Mouse (Mus musculus): ENCODE measurements around the gene Rpl19.

Gene Rpl19

DNA sequence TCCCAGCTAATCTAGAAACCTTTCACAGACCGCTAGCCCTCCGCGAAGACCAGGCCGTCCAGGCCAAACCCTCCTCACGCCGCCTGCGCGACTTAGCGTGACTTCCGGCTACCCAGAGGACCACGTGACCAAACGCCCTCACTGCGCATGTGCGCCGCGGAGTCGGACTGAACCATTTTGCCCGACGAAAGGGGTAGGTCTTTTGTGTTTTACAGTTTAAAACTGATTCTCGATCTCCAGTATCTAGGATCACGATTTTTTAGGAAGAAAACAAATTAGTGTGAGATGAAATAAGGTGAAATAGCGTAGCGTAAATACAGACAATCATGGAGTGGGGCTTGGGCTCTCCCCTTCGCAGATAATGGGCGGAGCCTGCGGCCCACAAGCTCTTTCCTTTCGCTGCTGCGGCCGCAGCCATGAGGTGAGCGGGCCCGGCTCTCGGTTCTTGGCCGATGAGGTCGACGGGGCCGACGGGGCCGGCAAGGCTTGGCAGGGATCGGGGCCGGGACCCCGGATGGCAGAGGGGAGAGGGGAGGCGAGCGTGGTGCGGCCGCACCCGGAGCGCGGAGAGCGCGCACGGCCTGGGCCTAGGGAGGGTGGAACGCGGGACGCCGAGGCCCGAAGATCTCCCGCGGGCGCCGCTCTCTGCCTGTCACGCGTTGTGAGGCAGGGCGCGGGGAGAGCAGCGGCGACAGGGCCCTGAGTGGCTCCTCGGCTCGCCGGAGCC lies at the start of gene Rpl19:
TSS of gene Rpl19 (plus strand) at position 141 of the 727 bp plus-strand sequence.
- DNase-seq (ENCODE audit: low spot score in 2 of 2): peak; percentile 89 to 94

DNA sequence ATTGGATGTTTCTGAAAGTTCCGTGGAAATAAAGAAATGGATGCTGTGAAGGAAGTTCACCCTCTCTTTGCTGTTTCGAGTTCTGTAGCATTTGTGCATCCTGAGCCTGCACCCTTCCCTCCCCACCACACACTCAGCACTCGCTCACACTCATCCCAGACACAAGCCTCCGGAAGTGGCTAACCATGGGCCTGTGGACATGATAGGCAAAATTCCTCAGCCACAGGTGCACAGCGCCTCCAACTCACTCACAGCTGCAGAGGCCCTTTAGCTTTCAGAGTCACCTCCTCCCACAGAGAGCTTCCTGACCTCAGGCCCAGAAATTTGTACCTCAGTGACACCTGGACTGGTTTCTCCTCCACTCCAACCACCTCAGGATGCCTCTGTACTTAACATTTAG lies 48.7 kb upstream of the Rpl19 start:
- no peak for DNase-seq (ENCODE audit: low spot score in 2 of 2)

DNA sequence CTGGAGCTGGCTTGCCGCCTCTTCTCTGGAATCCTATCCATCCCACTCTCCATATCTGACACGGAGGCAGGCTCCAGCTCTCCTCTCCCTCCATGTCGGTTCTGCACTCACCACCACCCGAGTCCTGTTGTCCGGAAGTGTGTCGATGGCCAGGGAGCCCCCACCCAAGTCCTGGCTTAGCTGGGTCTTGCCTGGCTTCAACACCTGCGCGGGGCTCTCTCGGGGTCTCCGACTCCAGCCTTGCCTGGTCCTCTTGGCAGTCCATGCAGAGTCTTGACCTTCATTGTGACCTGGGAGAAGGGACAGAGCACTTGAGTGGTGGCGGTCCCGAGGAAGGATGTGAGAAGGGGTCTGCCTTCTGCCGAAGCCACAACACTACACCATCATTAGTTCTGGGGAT lies 48.1 kb upstream of the Rpl19 start:
- DNase-seq (ENCODE audit: low spot score in 2 of 2): no peak

DNA sequence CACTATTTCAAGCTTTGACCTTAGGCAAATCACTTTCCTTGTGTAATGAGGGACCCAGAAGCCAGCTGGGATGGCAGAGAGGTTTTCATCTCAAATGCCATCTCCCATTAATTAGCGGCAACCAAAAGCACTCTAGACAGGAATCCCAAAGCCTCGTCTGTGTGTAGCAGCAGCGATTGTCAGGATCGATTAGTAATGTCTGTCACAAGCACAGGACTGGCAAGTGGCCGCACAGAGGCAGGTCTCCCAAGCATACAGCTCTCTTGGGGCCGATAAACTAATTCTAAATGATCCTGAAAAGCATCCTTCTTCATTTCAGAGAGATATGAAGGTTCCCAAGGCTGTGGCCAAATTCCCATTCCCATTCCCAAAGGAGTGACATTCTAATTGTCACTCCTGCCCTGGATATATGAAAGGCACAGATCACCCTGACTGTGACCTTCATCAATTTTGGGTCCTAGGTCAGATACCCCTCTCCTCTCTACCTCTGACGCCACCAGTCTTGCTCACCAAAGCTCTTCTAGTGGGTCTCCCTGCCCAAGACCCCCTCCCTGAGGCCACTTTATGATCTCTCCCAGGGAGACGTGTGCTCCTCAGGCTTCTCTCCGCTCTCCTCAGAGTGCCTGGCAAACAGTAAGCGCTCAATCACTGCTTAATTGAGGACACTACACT lies 46.5 kb upstream of the Rpl19 start:
- no peak for DNase-seq (ENCODE audit: low spot score in 2 of 2)

DNA sequence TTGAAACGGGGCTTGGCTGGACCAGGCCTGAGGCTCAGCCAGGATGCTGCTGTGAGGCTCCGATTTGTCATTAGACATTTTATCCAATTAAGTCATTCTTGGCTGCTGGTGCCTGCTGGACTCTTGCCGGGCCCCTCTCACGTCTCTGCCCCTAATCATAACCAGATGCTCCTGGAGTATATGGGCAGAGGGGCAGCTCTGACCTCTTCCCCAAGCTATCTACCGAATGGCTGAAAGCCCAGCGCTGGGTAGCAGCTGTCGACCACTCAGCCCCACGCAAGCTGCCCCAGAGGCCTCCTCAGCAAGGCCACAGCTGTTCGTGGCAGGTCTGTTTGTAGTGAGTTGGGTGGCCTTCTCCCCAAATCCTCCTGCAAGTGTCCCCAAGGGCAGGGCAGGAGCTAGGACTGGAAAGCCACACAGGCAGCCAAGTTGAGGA lies 46.0 kb upstream of the Rpl19 start:
- peak in 1 of 2 experiments; percentile 48 for DNase-seq (ENCODE audit: low spot score in 2 of 2)

DNA sequence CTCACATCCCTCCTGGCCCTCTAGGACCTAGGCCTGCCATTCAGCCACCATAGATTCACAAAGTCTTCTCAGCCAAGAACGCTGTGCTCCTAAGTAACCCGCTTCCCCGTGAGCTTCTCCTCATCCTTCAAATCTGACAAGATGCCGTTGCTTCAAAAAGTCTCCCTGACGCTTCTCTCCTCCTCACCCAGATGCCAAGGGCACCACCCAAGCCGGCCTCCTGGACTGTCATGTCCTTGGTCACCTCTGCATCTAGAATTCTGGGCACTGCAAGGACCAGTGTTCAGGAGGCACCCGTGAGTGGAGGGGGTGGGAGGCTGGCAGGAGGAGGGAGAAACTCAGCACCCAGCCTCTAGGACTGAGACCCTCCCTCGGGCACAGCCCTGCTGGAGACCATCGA lies 43.8 kb upstream of the Rpl19 start:
- DNase-seq (ENCODE audit: low spot score in 2 of 2): no peak

DNA sequence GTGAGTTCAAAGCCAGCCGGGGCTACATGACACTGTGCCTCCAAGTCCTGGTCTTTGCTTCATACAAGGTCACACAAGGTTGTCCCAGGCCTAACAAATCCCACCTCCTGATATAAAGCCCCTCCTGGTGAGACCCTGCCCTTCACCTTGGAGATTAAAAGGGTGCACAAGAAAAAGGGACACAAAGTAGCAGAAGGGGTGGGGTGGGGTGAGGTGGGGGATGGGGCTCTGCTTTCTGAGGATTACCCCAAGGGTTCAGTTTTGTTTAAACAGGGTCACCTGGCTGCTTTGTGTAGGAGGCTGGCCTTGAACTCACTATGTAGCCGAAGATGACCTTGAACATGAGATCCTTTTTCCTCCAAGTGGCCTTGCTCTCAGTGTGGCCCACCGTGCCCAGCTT lies 43.0 kb upstream of the Rpl19 start:
- no peak for DNase-seq (ENCODE audit: low spot score in 2 of 2)

DNA sequence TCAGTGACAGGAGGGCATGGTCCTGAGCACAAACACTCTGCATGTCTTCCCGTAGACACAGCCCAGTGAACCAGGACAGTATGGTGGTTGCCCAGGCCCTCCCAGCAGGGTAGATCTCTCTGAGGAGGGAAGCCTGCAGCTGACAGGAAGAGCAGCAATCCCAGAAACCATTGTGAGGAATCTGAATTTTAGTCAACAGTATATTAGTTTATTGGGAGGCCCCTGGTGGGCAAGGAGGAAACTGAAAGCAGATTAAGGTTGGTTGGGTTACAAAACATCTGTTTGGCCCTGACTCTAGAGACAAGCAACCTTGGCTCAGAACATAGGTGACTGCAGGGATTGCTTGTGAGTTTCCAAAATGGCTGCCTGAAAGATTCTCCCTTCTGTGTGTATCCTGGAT lies 42.5 kb upstream of the Rpl19 start:
- DNase-seq (ENCODE audit: low spot score in 2 of 2): no peak

DNA sequence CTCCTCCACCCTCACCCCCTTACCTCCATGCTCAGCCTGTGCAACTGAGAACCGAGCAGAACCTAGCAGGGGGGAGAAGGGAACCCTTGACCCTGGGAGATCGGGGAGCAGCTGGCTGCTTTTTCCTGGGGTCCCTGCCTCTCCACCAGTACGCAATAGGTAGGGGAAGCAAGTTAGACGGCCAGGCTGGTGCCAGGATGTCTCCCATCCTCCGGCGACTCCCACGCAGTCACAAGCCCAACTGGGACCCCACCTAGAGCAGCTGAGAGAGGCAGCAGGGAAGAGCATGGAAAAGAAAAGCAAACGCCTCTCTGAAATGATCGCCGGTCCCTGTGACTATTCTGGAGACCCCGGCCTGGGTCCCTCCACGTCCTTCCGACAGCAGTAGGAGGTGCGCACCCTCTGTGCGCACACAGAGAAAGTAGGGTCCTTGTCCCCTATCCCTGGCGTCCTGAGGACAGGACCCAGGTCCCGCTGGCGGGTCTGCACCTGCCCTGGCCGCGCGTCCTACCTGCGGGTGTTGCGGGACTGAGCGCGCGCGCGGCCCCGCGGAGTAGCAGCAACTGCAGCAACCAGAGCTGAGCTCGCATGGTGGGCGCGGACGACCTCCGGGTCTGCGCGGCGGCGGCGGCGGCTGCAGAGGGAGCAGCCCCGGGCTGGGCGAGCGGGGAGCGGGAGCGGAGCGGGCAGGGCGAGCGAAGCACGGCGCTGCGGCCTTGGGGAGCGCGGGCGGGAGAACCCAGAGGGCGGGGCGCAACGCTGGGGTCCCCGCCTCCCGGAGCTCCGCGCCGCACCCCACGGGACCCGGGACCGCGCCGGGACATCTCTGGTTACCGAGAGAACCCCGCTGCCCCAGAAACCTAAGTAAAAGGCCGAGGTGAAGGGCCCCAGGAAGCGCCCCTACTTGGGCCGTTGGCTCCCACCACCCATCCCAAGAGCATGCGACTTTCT lies 40.5 kb upstream of the Rpl19 start, which contains the start of gene Plxdc1:
TSS of gene Plxdc1 (minus strand) at position 718 of the 951 bp plus-strand sequence.
- DNase-seq (ENCODE audit: low spot score in 2 of 2): no peak

DNA sequence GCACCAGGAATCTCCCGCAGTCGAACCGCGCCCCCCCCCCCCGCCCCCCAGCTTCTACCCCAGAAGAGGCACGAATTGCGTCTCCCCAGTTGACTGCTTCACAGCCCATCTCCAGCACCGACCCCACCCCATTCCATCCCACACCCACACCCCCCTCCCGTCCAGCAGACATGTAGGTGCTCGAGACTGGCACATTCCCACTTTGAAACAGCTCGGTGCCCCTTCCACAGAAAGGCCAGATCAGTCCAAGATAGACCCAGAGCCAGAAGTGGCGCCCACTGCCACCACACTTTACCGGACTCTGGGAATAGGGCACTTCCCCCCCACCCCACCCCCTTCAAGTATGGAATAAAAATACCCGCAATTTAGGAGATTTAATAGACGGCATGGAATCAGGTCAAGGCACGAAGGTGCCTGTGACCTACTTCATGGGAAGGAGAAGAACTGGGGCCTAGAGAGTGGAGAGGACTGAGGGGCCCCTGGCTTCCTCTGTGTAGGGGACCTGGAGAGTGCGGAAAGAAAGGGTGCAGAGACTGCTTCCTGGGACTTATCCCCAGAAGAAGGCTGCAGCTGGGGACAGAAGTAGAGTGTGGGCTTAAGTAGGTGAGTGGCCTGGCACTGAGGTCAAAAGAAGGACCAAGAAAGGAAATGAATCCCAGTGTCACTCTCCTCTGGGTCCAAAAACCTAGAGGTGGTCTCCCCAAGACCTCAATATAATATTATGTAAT lies 39.6 kb upstream of the Rpl19 start:
- no peak for DNase-seq (ENCODE audit: low spot score in 2 of 2)

DNA sequence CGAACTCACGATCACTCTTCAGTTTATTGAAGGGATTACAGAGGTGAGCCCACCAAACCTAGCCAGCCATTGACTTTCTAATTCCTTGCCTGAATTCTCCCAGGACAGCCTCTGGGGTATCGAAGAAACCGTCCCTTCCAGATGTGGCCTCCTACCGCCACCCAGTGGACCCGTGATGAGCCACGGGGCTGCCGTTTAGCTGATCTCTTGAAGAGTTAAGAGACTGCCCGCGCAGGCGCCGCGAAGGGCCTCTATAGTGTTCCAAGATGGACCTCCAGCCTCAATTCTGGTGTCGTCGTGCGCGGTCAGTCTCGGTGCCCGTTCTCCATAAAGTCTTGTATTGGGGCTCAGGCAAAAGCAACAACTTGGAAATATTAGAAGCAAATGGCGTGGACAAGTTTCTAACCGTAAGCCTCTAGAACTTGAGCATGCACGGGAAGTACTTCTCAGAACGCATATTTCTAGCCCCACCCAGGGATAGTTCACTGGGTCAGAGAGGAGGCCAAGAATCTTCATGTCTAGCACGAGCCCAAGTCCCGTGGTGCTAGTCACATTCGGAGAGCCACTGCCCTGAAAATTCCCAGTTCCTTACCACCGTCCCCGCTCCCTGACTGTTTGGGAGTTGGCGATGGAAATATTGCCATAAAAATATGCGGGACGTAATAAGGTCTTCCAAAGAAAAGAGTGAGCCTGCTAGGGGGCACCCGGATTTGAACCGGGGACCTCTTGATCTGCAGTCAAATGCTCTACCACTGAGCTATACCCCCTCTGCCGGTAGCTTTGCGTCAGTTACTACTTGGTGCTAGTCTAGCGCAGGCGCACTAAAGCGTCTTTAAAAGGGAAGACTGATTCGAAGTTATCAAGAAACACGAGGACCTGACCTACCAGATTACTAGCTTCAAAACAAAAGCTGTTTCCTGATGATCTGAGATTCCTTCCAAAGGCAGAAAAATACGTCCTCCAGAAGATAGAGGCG lies 38.7 kb upstream of the Rpl19 start:
- DNase-seq (ENCODE audit: low spot score in 2 of 2): peak; percentile 90 to 94

DNA sequence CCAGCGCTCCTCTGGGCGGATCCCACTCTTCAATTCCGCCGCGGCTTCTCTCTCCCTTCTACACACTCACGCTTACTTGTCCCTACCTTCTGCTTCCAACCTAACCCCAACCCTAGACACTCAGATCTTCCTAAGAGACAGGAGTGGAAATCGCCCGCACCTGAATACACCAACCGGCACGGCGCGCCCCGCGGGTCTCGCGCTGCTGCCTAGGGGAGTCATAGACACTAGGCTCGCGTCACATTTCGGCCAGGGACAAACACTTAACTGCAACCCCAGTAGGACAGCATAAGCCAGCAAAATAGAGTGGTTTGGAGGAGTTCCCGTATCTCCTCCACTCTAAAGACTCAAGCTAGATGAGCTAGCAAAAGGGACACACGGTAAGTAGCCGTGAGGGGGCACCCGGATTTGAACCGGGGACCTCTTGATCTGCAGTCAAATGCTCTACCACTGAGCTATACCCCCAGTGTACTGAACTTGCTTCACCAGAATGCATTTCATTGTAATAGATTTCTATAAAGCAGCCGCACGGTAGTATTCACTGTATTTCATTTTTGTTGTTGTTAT lies 37.9 kb upstream of the Rpl19 start:
- peak; percentile 76 to 80 for DNase-seq (ENCODE audit: low spot score in 2 of 2)

DNA sequence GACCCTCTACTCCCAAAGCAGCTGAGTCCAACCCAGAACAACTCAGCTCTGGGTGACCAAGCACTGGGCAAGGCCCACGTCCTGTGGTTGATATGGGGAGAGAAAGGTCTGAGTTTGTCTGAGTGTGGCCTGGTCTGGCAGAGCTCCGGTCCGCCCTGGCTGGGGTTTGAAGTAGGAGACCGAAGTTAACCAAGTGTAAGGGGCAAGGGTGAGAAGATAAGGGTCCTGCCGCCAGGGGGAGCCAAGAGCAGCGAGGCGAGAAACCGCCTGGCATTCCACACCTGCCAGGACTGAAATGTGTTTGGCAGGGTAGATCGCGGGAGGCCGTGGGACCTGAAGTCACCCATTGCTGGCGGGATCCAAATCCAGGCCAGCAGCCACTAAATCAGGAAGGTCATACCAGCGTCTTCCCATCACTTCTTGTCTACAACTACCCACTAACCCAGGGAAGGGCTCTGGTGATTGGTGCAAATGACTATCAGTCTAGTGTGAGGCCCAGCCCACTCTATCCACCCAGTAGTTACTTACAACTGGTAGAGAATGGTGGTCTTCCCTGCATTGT lies 31.9 kb upstream of the Rpl19 start:
- peak; percentile 56 to 78 for DNase-seq (ENCODE audit: low spot score in 2 of 2)

DNA sequence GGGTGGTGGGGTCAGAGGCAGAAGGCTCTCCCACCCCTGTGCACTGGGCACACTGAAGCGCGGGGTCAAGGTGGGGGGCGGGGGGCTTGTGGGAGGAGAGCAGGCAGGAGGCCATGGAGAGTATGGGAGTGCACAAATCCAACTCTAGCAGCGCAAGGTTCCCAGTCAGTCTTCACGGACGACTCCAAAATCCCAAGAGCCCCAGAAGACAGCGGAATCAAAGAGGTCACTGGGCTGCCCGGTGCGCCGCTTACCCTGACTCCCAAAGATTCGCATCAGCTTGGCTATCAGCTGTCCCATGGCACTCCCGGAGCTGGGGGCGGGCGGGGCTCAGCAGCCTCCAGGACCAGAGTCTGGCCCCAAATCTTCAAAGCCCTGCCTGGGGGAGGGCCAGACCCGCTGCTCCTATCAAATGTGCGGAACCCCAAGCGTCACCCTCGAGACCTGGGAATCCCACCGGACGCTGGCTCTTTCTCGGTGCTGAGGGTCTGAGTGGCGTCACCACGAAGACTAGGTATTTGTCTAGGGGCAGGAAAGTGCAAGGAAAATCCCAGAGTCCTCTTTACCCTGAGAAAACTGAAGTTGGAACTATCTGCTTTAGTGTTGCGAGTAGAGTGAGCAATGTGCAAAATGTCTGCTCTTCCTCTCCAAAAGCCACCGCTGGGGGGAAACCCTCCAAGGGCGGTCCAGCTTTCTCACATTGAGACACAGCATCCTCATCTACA lies 30.8 kb upstream of the Rpl19 start, which contains the start of gene Arl5c:
TSS of gene Arl5c (minus strand) at position 618 of the 725 bp plus-strand sequence.
- DNase-seq (ENCODE audit: low spot score in 2 of 2): no peak

DNA sequence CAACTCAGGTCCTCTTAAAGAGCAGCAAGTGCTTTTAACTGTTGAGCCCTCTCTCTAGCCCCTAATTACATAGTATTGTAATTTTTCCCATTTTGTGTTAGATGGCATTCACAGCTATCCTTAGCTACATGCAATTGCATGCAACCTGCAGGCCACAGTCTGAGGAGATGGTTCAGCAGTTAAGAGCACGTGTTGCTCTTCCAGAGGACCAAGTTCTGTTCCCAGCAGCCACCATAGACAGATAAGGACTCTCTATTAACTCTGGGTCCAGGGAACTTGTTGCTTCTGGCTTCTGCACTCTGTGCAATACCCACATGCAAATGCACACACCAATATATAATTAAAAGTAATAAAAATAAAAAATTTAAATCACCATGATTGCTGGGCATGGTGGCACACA lies 29.8 kb upstream of the Rpl19 start:
- no peak for DNase-seq (ENCODE audit: low spot score in 2 of 2)

DNA sequence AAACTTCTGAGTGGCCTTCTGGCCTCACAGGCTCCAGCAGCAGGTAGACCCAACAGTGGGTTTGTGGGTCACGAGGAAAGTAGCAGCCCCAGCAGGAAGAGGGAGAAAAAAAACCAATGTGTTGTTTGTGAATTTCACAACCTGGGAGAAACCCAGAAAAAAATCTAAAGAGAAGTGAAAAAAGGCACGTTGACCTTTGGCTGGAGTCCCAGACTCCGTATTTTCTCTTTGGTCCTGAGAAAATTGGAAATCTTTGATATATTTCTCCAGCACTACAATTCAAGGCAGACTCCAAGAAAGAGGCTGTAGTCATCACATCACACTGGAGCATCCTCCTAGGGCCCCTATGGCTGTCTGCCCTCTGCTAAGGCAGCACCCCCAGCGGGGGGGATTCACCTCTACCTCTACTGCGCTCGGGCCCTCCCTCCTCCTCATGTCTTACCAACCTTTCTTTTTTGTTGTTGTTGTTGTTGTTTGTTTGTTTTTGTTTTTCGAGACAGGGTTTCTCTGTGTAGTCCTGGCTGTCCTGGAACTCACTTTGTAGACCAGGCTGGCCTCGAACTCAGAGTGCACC lies 29.0 kb upstream of the Rpl19 start:
- no peak for DNase-seq (ENCODE audit: low spot score in 2 of 2)

DNA sequence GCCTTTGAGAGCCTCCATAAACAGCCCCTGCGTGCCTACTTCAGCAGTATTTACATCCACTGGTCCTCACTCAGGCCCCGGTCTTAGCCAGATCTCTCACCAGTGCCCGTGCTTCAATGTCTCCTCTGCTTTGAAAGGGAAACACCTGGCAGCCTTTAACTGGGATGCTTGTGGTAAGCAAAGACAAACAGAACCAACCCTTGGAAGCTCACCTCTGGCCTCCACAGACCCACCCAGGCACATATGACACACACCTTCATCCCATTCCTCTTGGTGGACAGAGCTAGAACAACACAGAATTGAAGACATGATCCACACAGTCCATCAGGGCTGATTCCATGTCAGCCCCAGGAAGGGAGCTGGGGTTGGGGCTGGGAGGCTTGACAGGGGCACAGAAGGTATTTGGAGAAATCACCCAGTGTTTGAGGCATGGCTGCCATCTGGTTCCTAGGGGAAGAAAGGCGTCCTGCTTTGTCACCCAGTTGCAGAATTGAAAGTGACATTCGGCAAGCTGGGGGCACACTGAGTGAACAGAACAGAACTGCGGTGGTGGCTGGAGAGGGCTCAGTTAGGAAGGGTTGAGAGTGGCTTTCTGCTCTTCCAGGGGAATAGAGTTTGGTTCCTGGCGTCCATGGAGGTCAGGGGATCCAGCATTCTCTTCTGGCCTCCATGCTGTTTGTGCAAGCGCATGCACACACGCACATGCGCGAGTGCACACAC lies 28.3 kb upstream of the Rpl19 start:
- no peak for DNase-seq (ENCODE audit: low spot score in 2 of 2)
